Mouse (Mus musculus) intestine, embryonic 14.5 days (tissue): ENCODE data around the gene Tfap4. TPM values are rescaled to one million over a fixed set of nuclear protein-coding genes. Genes with fewer than 3 reads are reported as not detected.
"Not testable (repeated sequence)": the region's sequence is repeated elsewhere in the genome, so short reads cannot be mapped to it uniquely, and the experiment has no call there.

Experiments
- ATAC-seq: fragments of 200-750 bp; cut with Nextera tagmentation; replicated peaks from 2 replicates; pipeline ENCODE4 v1.8.0; 2017; ENCODE audit warnings: low read depth, moderate number of reproducible peaks, moderate TSS enrichment, moderate library complexity; ENCODE audit not compliant: low FRiP score, low TSS enrichment
- DNase-seq: peaks from one replicate; pipeline ENCODE4 v3.0.0-alpha.2; 2018; ENCODE audit warnings: low spot score
- H3K27ac ChIP-seq: fragments of 300-500 bp; sonication (generic); 2 replicates; pipeline ENCODE4 v1.5.1; 2014; ENCODE audit warnings: low read depth, mild to moderate bottlenecking, control low read depth
- H3K27me3 ChIP-seq: fragments of 300-500 bp; sonication (generic); replicated peaks from 2 replicates; pipeline ENCODE4 v1.6.1; 2014; ENCODE audit warnings: low read length, control low read depth; ENCODE audit not compliant: control insufficient read depth, insufficient read depth
- H3K36me3 ChIP-seq: fragments of 300-500 bp; sonication (generic); 2 replicates; pipeline ENCODE4 v1.6.1; 2014; ENCODE audit warnings: low read length, control low read depth; ENCODE audit not compliant: control insufficient read depth, insufficient read depth
- H3K4me1 ChIP-seq: fragments of 300-500 bp; sonication (generic); replicated peaks from 2 replicates; pipeline ENCODE4 v1.6.1; 2014; ENCODE audit warnings: low read length, control low read depth, mixed read lengths; ENCODE audit not compliant: control insufficient read depth, insufficient read depth
- H3K4me2 ChIP-seq: fragments of 300-500 bp; sonication (generic); 2 replicates; pipeline ENCODE4 v1.6.1; 2014; ENCODE audit warnings: low read length
- H3K4me3 ChIP-seq: fragments of 300-500 bp; sonication (generic); 2 replicates; pipeline ENCODE4 v1.5.1; 2014; ENCODE audit warnings: low read depth, low read length, control low read depth, mixed read lengths
- H3K9ac ChIP-seq: fragments of 300-500 bp; sonication (generic); 2 replicates; pipeline ENCODE4 v1.6.1; 2014; ENCODE audit warnings: mild to moderate bottlenecking, low read length
- H3K9me3 ChIP-seq: fragments of 300-500 bp; sonication (generic); 2 replicates; pipeline ENCODE4 v1.6.1; 2016; ENCODE audit warnings: low read length, control low read depth; ENCODE audit not compliant: control insufficient read depth
- WGBS: fragments of 180-500 bp; shearing (Covaris S2); extraction: QIAGEN DNeasy Blood & Tissue Kit; methylation state at CpG from one replicate; pipeline ENCODE4 v1.1.7; 2014; 5-methylcytosine and 5-hydroxymethylcytosine counted together
- polyA plus RNA-seq: library from polyadenylated mRNA; unstranded; fragments of >200 nt; fragmentation: Nextera tagmentation; extraction: Ambion mirVana; gene quantifications from 2 replicates; pipeline ENCODE4 v1.2.1, GENCODE M21; 2014

The Tfap4 gene
- polyA plus RNA-seq, 1 experiment from 2014 or later, result 30.0 TPM

- Histone ChIP-seq H3K36me3 (peaks cover 17% of the 10 kb centered on the region), H3K4me3 (peak overlapping the region; percentile 55), H3K27ac (no peak overlapping the region), H3K9ac (peak overlapping the region; percentile 62), H3K9me3 (no peaks in the 10 kb centered on the region), H3K4me1 (peaks cover 4% of the 10 kb centered on the region), H3K4me2 (peak overlapping the region; percentile 70), H3K27me3 (no peaks in the 10 kb centered on the region)
- ATAC-seq, result no peak
- no peak for DNase-seq
- WGBS, result 62% methylated on average over 4 of the region's 4 CpGs
Measured at GRCm38 (mm10) chr16:4541033-4541432, 18.6 kb downstream of the Tfap4 start.

DNA sequence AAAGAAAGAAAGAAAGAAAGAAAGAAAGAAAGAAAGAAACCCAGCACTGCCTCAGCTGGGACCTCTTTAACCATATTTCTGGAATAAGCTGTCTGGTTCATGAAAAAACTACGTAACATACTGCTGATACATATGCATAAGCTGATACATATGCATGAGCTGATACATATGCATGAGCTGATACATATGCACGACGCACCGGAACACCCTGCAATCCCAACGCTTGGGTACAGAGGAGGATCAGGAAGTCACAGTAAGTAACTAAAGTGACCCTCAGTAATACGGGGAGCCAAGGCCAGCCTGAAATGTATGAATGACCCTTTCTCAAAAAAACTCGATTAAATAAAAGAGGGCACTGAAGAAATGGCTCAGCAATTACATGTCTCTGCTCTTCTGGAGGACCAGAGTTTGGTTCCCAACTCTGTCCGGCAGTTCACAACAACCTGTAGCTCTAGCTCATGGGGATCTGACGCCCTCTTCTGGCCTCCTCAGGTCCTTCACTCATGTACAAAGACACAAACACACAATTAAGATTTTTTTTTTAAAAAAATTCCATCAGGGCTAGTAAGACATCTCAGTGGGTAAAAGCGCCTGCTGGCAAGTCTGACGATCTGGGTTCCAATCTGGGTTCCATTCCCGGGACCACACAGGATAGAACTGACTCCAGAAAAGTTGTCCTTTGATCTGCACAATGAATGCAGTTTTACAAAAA is 19.4 kb downstream of the Tfap4 start:
- Histone ChIP-seq H3K9ac (no peak overlapping the region), H3K27ac (no peak overlapping the region), H3K4me1 (peaks cover 4% of the 10 kb centered on the region), H3K9me3 (no peaks in the 10 kb centered on the region), H3K4me2 (no peak overlapping the region), H3K36me3 (peaks cover 9% of the 10 kb centered on the region), H3K4me3 (no peak overlapping the region), H3K27me3 (no peaks in the 10 kb centered on the region)
- ATAC-seq, result no peak
- DNase-seq, result no peak
- WGBS, result 89% methylated on average over 12 of the region's 12 CpGs

- H3K4me3 ChIP-seq, result no peak overlapping the region
- DNase-seq, result no peak
- H3K9ac ChIP-seq, result no peak overlapping the region
- no peaks in the 10 kb centered on the region for H3K27me3 ChIP-seq
- H3K4me2 ChIP-seq, result no peak overlapping the region
- 81% methylated on average over 4 of the region's 4 CpGs for WGBS
- no peak overlapping the region for H3K27ac ChIP-seq
- 0 out of 2 replicates have a peak, but pooled peaks cover 4% of the 10 kb centered on the region for H3K36me3 ChIP-seq
- H3K9me3 ChIP-seq, result no peaks in the 10 kb centered on the region
- no peak for ATAC-seq
- H3K4me1 ChIP-seq, result peaks cover 4% of the 10 kb centered on the region
Measured at GRCm38 (mm10) chr16:4539521-4539920, 20.1 kb downstream of the Tfap4 start.

DNA sequence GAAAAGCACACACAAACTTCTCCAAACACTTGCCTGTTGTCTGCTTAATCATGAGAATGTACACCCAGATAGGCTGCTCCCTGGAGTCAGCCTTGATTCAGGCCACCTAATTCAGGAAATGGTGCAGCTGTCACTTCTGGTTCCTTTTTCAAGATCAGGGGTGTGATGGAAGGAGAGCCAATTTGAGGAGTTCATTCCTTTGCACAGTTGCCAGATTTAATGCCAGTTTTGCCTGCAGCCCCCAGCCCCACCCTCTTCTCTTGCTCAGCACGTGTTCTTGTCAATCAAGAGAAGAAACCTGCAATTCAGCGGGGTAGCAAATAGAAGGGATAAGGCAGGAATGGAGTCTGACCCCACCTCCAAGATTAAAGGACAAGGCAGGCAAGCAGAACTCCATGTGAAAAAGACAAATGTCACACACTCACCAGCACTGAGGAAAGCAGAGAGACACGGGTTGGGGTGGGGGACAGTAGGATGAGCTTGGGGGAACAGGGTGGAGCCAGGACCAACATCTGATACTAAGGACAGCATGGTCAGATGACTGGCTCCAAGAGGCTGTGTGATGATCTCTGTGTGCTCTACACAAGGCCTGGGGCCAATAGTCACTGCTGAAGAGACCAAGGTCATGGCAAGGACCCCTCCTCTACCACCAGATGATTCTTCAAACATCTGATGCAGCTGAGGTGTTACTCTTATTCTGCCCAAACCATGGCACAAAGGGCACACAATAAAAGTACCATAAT is 21.9 kb downstream of the Tfap4 start:
- 74% methylated on average over 3 of the region's 3 CpGs for WGBS
- ATAC-seq, result no peak
- no peak for DNase-seq
- Histone ChIP-seq H3K27me3 (no peaks in the 10 kb centered on the region), H3K4me1 (peaks cover 4% of the 10 kb centered on the region), H3K9me3 (no peaks in the 10 kb centered on the region), H3K36me3 (no peaks in the 10 kb centered on the region), H3K4me3 (no peak overlapping the region), H3K9ac (no peak overlapping the region), H3K4me2 (no peak overlapping the region), H3K27ac (no peak overlapping the region)

DNA sequence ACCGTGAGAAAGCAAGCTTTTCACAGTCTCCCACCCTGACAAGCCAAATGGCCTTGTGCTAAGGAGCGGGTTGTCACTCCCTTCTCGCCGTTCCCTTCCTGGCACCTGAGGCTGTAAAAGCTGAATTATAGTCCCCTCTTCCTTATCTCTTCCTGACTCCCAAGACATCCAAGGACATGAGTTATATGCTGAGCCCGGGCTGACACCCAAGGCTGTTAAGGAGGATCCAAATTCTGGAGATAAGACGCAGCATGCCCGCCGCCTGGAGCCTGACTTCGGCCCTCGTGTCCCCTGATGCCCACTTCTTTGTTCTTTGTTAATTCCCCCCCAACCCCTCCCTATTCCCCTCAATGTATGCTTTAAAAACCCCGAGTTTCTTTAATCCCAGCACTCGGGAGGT is 32.3 kb downstream of the Tfap4 start:
- ATAC-seq, result not testable (repeated sequence)

GRCm38 (mm10) chr16:4523313-4524004 is 36.2 kb downstream of the Tfap4 start:
- H3K9ac ChIP-seq, result no peak overlapping the region
- no peak overlapping the region for H3K27ac ChIP-seq
- H3K4me2 ChIP-seq, result no peak overlapping the region
- no peaks in the 10 kb centered on the region for H3K27me3 ChIP-seq
- H3K4me1 ChIP-seq, result no peaks in the 10 kb centered on the region
- WGBS, result 67% methylated on average over 7 of the region's 7 CpGs
- DNase-seq (no peak), ATAC-seq (no peak)
- H3K4me3 ChIP-seq, result no peak overlapping the region
- H3K36me3 ChIP-seq, result no peaks in the 10 kb centered on the region
- 0 out of 2 replicates have a peak, but pooled peaks cover 7% of the 10 kb centered on the region for H3K9me3 ChIP-seq

More for the DNA sequence above, 32.3 kb downstream of the Tfap4 start:
- WGBS, result 84% methylated on average over 12 of the region's 12 CpGs
- not testable (repeated sequence) for H3K4me3 ChIP-seq, DNase-seq, H3K27me3 ChIP-seq, H3K4me1 ChIP-seq, H3K9ac ChIP-seq, H3K4me2 ChIP-seq, H3K36me3 ChIP-seq, H3K9me3 ChIP-seq, H3K27ac ChIP-seq

DNA sequence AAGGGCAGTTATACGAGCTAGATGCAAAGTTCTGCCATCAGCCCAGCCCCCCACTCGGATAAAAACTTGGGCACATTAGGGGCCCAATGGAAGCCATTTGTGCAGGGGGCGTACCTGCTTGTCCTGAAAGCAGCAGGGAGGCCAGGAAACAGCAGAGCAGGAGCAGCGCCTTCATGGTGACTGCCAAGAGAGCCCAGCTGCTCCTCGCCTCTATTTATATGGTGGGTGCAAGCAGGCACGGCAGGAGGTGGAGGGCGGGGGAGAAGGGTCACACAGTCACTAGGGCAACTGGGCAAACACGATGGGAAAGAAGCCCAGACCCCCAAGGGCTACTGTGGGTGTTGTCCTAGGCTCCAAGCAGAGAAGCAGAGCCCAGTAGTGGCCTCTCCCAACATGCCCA is 36.8 kb downstream of the Tfap4 start:
- no peaks in the 10 kb centered on the region for H3K27me3 ChIP-seq
- 43% methylated on average over 8 of the region's 8 CpGs for WGBS
- no peak for DNase-seq
- no peak overlapping the region for H3K4me2 ChIP-seq
- H3K4me1 ChIP-seq, result no peaks in the 10 kb centered on the region
- no peak overlapping the region for H3K9ac ChIP-seq
- no peaks in the 10 kb centered on the region for H3K36me3 ChIP-seq
- no peak overlapping the region for H3K27ac ChIP-seq
- H3K4me3 ChIP-seq, result no peak overlapping the region
- no peak for ATAC-seq
- H3K9me3 ChIP-seq, result 0 out of 2 replicates have a peak, but pooled peaks cover 6% of the 10 kb centered on the region

GRCm38 (mm10) chr16:4521735-4522530 is 37.7 kb downstream of the Tfap4 start:
- Histone ChIP-seq H3K36me3 (no peaks in the 10 kb centered on the region), H3K27me3 (no peaks in the 10 kb centered on the region), H3K27ac (no peak overlapping the region), H3K4me1 (no peaks in the 10 kb centered on the region), H3K4me3 (no peak overlapping the region), H3K4me2 (no peak overlapping the region), H3K9ac (no peak overlapping the region), H3K9me3 (0 out of 2 replicates have a peak, but pooled peaks cover under 1% of the 10 kb centered on the region)
- DNase-seq (no peak), ATAC-seq (no peak)
- 58% methylated on average over 5 of the region's 5 CpGs for WGBS
